Mouse (Mus musculus) monocyte, adult 2 months (primary cell): Measurements from ENCODE around the gene Timp3.

Experiments
- DNase-seq, 2 experiments: peaks; one replicate each; pipeline ENCODE4 v3.0.0; 2022; ENCODE audit warnings: low spot score in 2 of 2, low read depth in 1 of 2

Gene Timp3

GRCm38 (mm10) chr10:86325272-86325671, 25.1 kb downstream of the Timp3 start:
- DNase-seq, result no peak

DNA sequence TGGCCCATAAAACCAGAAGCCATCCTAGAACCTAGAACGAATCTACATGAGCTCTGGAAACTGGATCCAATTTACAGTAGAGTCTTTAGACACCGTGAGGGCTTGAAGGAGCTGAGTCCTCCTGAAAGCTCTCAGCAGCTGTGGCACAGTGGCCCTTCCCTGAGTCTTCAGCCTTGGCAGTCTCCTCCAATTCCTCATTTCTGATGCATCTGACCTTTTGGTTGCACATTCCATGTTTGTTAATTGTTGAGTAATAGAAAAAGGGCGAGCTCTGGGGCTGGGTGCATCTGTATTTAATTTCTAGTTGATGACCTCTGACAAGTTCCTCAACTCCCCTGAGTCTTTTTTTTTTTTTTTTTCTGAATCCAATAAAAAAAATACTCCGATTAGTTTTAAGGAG, 28.0 kb downstream of the Timp3 start:
- DNase-seq, result no peak

DNA sequence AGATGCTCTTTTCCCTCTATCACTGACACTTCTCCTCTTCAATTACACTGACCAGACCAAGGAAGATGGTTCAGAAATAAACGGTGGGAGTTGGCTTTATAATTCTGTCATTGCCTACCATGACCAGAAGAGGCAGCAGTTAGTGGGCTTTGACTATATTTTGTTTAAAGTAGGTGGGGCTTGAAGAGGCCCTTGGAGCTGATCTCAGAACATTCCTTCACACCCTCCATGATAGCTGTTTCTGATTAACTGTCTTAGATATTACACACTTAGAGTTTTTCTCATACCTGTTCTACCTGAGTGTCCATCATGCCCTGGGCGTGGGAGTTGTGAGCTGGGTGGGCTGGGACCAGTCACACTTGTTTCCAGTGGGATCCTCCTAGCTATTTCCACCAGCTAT, 28.5 kb downstream of the Timp3 start:
- DNase-seq, result no peak

DNA sequence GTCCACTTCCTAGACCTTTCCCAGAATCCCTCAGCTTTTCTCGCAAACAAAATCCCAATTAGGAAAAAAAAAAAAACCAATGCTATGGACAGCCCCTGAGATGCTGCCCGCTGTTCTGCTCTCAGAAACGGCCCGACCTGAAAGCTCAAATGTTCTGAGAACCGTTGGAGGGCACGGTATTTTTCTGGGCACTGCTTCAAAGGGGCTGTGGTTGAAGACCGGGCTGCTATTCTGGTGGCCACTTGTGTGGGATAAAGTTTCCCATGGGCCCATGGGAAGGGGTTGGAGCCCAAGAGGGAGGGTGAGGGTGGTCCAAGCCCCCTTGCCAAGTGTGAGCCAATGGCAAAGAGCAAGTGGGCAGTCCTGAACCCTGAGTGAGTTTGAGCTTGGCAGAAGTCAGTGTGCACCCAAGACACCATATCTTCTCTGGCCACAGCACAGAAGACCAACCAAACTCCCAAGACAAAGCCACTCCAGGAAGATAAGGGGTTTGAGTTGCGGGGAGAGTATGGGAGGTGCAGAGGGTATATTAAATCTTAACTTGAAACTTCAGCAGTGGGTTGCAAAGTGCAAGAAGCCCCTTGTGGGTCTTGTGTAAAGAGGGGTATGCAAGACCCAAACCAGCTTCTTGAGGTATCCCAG, 29.2 kb downstream of the Timp3 start:
- DNase-seq, result no peak

- no peak for DNase-seq
Observed at GRCm38 (mm10) chr10:86330993-86331680, 31.0 kb downstream of the Timp3 start.

DNA sequence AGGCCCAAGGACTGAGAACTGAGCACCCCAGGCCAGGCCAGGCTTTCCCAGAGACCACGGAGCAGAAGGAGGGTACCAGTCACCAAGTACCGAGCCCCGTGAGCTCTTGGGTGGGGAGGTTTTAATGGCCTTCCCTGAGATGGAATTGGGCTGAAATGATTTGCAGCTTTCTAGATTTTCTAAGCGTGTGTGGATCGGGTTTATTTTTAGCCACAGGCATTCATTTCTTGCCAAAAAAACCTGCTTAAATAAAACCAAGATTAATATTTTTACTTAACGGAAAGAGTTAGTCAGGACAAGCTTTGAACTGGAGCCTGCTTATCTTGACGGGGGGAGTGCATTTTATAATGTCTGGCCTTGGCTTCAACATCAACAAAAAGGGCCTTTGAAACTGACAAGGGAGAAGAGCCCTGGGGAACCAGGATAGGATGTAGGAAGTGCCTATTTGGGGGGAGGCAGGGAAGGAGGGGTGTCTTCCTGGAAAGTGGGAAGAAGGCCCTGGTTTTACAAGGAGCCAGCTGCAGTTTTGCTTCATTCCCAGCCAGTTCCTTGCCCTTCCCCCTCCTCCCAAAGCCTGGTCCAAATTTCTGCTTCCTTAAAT, 31.6 kb downstream of the Timp3 start:
- no peak for DNase-seq

GRCm38 (mm10) chr10:86332942-86333341, 32.8 kb downstream of the Timp3 start:
- DNase-seq, result no peak

DNA sequence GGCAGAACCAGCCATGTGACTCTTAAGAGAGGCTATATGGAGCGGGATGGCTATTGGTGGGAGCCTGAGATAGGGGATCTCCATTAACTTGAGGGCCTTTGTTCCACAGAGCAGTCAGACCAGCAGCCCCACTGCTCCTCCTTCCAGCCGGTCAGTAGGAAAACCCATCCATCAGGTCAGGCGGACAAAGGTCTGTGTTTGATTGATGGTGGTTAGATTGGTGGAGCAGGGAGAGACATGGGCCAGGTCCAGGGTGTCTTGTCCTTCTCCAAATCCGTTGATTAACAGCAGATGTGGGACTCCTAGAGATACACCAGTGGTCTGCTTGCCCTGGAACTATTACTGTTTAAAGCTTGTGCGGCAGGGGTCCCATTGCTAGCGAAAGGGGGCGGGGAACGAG, 34.4 kb downstream of the Timp3 start:
- no peak for DNase-seq

DNA sequence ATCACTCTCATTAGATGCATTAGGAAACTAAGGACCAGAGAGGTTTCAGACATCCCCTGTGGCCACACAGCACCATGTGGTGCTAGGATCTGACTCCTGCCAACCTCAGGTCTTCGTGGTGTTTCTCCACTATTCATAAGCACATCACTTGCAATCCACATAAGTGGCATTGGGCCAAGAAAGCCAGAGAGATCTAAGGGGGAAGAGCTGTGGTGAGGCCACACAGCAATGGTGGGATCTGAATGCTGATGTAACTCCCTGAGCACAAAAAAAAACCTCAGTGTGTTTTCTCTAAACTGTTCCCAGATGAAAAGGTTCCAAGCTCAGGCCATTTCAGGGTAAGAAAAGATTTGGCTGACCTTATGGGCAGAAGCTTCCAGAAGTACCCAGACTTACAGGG, 36.3 kb downstream of the Timp3 start:
- DNase-seq, result no peak

GRCm38 (mm10) chr10:86337239-86337638, 37.1 kb downstream of the Timp3 start:
- no peak for DNase-seq

DNA sequence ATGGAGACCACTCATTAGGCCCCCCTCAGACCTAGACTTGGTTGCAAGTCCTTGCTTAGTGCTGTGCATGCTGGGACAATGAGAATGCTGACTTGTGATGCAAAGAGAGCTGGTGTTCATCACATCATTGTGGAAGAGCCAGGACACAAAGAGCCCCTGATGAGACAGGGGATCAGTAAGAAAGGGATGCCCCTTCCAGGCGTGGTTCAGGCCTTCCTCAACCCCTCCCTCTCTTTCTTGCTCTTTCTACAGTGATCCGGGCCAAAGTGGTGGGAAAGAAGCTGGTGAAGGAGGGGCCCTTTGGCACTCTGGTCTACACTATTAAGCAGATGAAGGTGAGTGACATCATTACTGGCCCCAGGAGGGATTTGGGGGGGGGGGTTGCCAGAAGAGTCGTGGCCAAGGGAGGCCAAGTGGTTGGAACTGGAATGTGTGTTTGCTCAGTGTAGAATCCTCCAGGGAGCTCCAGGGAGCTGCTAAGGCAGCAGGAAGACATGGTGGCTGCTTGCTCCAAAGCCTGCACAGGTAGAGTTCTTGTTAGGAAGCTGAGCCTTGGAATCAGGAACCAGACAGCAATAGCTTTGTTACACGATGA, 38.0 kb downstream of the Timp3 start:
- no peak for DNase-seq

- DNase-seq, result no peak
Observed at GRCm38 (mm10) chr10:86339121-86339520, 38.9 kb downstream of the Timp3 start.

DNA sequence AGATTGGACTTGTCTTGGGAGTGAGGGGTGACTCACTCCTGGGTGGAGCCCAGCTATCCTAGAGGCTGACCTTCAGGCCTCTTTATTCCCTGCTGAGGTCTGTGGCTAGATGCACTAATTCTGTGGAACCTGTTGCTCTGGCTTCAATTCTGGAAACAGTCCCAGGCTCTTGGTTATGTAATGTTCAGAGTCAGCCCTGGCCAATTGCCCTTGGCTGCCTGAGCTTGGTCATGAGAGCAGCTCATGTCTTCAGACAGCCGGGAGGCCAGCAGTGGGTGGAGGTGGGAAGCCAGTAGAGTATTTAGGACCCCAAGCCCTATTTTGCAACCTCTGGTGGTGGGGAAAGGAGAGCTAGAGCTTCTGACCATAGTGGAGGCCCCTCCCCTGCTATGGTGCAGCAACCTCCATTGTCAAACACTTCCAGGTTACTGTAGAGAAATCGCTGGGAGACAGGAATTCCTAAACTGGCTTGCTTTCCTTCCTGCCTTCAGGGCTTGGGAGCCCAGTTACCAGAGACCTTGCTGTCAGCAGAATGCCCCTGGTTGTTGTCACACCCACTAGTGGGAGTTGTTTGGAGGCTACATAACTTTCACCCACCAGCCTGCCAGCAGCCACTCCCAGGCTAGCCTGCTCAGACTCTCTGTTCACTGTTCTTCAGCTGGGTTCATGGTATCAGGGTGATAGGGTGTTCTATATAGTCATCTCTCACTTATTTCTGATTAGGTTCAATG, 39.6 kb downstream of the Timp3 start:
- DNase-seq, result no peak

- no peak for DNase-seq
Observed at GRCm38 (mm10) chr10:86340421-86340820, 40.2 kb downstream of the Timp3 start.

GRCm38 (mm10) chr10:86340991-86341527, 40.9 kb downstream of the Timp3 start:
- DNase-seq, result no peak

- no peak for DNase-seq
Observed at GRCm38 (mm10) chr10:86341589-86341988, 41.4 kb downstream of the Timp3 start.

- no peak for DNase-seq
Observed at GRCm38 (mm10) chr10:86342151-86342550, 42.0 kb downstream of the Timp3 start.

- DNase-seq, result no peak
Observed at GRCm38 (mm10) chr10:86342713-86343112, 42.5 kb downstream of the Timp3 start.

DNA sequence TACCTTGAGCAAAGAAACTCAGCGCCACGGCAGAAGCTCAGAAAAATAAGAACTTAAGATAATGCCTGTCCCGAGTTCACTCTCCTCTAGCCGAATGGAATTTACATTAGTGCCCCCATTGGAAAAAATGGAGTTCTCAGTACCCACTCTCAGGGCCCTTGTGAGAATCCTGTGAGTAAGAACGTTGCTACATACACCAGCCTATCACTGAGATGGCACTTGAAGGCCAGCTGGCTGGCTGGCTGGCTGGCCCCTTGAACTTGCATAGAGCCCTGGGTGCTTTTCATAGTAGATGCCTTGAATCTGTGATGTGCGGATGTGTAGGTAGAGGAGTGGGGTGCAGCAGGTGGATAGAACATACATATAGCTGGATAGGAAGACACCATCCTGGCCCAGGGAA, 43.2 kb downstream of the Timp3 start:
- DNase-seq, result no peak

GRCm38 (mm10) chr10:86343931-86344330, 43.8 kb downstream of the Timp3 start:
- no peak for DNase-seq

GRCm38 (mm10) chr10:86344654-86345053, 44.5 kb downstream of the Timp3 start:
- DNase-seq, result no peak
